ENCODE assay signal across 11 mouse cellular contexts in the genomic region with DNA sequence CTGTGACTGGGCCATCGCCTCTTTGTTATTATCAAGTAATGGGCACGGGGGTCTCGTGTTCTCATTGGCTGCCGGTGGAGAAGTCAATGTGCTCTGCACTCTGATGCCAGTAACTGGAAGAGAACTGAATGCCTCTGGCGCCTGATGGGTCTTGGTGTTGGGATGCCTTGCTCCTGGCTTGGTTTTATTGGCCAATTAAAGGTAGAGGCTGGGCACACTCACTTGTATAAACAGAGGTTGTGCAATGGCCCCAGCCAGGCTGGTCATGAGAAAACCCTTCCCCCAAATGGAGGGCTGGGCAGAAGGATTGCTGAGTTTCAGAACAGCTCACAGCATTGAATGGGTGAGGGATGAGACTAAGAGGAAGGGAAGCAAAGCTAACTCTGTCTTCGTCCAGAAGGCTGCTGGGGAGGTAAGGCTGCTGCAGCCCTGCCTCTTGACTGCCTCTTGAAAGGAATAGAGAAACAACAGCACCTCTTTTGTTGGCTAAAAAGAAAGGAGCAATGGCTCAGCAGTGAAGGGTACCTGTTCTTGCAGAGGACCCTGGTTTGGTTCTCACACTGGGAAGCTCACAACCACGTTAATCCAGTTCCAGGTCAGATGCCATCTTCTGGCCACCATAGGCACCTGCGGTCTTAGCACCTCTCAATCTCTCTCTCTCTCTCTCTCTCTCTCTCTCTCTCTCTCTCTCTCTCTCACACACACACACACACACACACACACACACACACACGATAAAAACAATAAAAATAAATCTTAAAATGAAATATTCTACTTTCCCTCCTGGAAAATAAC.
DNase-seq lines count a peak whose midpoint lies in the region; ATAC-seq and TF ChIP-seq lines count a peak whose summit lies in the region.
"Had no signal": no experiment of that assay in that cellular context is flagged by ENCODE, and none has a peak within 500 bp of the region (broad histone marks: within the 10 kb centered on the region; RNA-seq: fewer than 3 reads in every experiment).

No protein-coding gene starts in this region.

- no peak overlapping the region for H3K4me3 ChIP-seq in heart, adult 2 months
- H3K4me3 ChIP-seq in intestine, embryonic 15.5 days (replicated peaks): no peak overlapping the region
- H3K4me3 ChIP-seq in stomach, postnatal 0 days (ENCODE audit: low read depth, low read length): no peak overlapping the region
- H3K4me3 ChIP-seq in forebrain, embryonic 13.5 days: no peak overlapping the region
- H3K4me3 ChIP-seq: hindbrain, embryonic 12.5 days had no signal

- H3K9me3 ChIP-seq in intestine, embryonic 15.5 days: no peaks in the 10 kb centered on the region
- no peaks in the 10 kb centered on the region for H3K9me3 ChIP-seq in stomach, postnatal 0 days (ENCODE audit: control insufficient read depth, low read length)
- H3K9me3 ChIP-seq in forebrain, embryonic 13.5 days (replicated peaks): no peaks in the 10 kb centered on the region
- H3K9me3 ChIP-seq: hindbrain, embryonic 12.5 days had no signal

- DNase-seq in heart, adult 2 months: no peak
- no peak for DNase-seq in heart, adult 18-20 months
- DNase-seq in urinary bladder, postnatal 14 days (ENCODE audit: low spot score): peak; percentile 16
- no peak for DNase-seq in urinary bladder, postnatal 25 days (ENCODE audit: low spot score)
- DNase-seq in stomach, postnatal 0 days (ENCODE audit: low spot score): no peak
- DNase-seq in kidney, adult 8-10 months: no peak
- DNase-seq: right cerebral cortex, postnatal 25 days; thymus, postnatal 25 days had no signal

- no peak overlapping the region for H3K4me2 ChIP-seq in intestine, embryonic 15.5 days (replicated peaks)
- H3K4me2 ChIP-seq in stomach, postnatal 0 days (replicated peaks; ENCODE audit: low read depth): no peak overlapping the region
- no peak overlapping the region for H3K4me2 ChIP-seq in forebrain, embryonic 13.5 days
- H3K4me2 ChIP-seq: hindbrain, embryonic 12.5 days had no signal

- H3K27ac ChIP-seq in heart, adult 2 months: no peak overlapping the region
- H3K27ac ChIP-seq in intestine, embryonic 15.5 days: no peak overlapping the region
- H3K27ac ChIP-seq in stomach, postnatal 0 days (replicated peaks): no peak overlapping the region
- H3K27ac ChIP-seq in forebrain, embryonic 13.5 days: no peak overlapping the region
- H3K27ac ChIP-seq: hindbrain, embryonic 12.5 days had no signal

- 0 out of 2 replicates have a peak, but pooled peaks cover 2% of the 10 kb centered on the region for H3K79me2 ChIP-seq in heart, adult 2 months (replicated peaks; ENCODE audit: control insufficient read depth, insufficient read depth, low read length)

- peaks cover 9% of the 10 kb centered on the region for H3K4me1 ChIP-seq in heart, adult 2 months (ENCODE audit: control insufficient read depth, insufficient read depth, low read length)
- H3K4me1 ChIP-seq in intestine, embryonic 15.5 days (replicated peaks): peaks cover under 1% of the 10 kb centered on the region; the same call in 1 of the 2 replicates
- no peaks in the 10 kb centered on the region for H3K4me1 ChIP-seq in stomach, postnatal 0 days (replicated peaks; ENCODE audit: control insufficient read depth, insufficient read depth)
- peaks cover 25% of the 10 kb centered on the region for H3K4me1 ChIP-seq in forebrain, embryonic 13.5 days

- peak; percentile 45 for ATAC-seq in intestine, embryonic 15.5 days
- ATAC-seq in stomach, postnatal 0 days (ENCODE audit: low FRiP score, low TSS enrichment): no peak
- ATAC-seq in forebrain, embryonic 13.5 days: no peak

- intact Hi-C loops in heart, adult 2 months (cut with DNase I): no loop called here

- no peaks in the 10 kb centered on the region for H3K27me3 ChIP-seq in heart, adult 2 months (ENCODE audit: control insufficient read depth, insufficient read depth, low read length)
- H3K27me3 ChIP-seq in intestine, embryonic 15.5 days (replicated peaks): no peaks in the 10 kb centered on the region
- H3K27me3 ChIP-seq in stomach, postnatal 0 days (ENCODE audit: control insufficient read depth, insufficient read depth, low read length): no peaks in the 10 kb centered on the region
- H3K27me3 ChIP-seq in forebrain, embryonic 13.5 days: peaks cover 10% of the 10 kb centered on the region

- no peak overlapping the region for H3K9ac ChIP-seq in heart, adult 2 months (ENCODE audit: low read depth, low read length)
- no peak overlapping the region for H3K9ac ChIP-seq in intestine, embryonic 15.5 days
- H3K9ac ChIP-seq in stomach, postnatal 0 days (ENCODE audit: low read length): no peak overlapping the region
- H3K9ac ChIP-seq in forebrain, embryonic 13.5 days: no peak overlapping the region
- H3K9ac ChIP-seq: hindbrain, embryonic 12.5 days had no signal

- 83% methylated on average over 9 of the region's 9 CpGs for WGBS in heart, adult 2 months
- WGBS in intestine, embryonic 15.5 days: 81% methylated on average over 9 of the region's 9 CpGs
- WGBS in stomach, postnatal 0 days: 86% methylated on average over 9 of the region's 9 CpGs
- WGBS in forebrain, embryonic 13.5 days: 78% methylated on average over 9 of the region's 9 CpGs

- no peaks in the 10 kb centered on the region for H3K36me3 ChIP-seq in heart, adult 2 months (ENCODE audit: control insufficient read depth, insufficient read depth, low read length)
- H3K36me3 ChIP-seq in intestine, embryonic 15.5 days: no peaks in the 10 kb centered on the region
- H3K36me3 ChIP-seq in stomach, postnatal 0 days (ENCODE audit: control insufficient read depth, insufficient read depth, low read length): no peaks in the 10 kb centered on the region
- no peaks in the 10 kb centered on the region for H3K36me3 ChIP-seq in forebrain, embryonic 13.5 days (ENCODE audit: poor library complexity, severe bottlenecking)
- H3K36me3 ChIP-seq: hindbrain, embryonic 12.5 days had no signal

- TF ChIP-seq POLR2A in heart, adult 2 months (IDR thresholded peaks at IDR 0.05; ENCODE audit: insufficient read depth, low read depth, low read length): no peak

- TF ChIP-seq EP300 in heart, adult 2 months (IDR thresholded peaks at IDR 0.05; ENCODE audit: insufficient read depth, low read depth, low read length): no peak
- no peak for TF ChIP-seq EP300 in stomach, postnatal 0 days (optimal IDR thresholded peaks at IDR 0.05)

- peak; percentile 13 for TF ChIP-seq CTCF in heart, adult 2 months (IDR thresholded peaks at IDR 0.05)
- peak; percentile 48 for TF ChIP-seq CTCF in stomach, postnatal 0 days (IDR thresholded peaks at IDR 0.05; ENCODE audit: low read depth)
